8 mouse cellular contexts compared by ENCODE assay signal in the genomic region with DNA sequence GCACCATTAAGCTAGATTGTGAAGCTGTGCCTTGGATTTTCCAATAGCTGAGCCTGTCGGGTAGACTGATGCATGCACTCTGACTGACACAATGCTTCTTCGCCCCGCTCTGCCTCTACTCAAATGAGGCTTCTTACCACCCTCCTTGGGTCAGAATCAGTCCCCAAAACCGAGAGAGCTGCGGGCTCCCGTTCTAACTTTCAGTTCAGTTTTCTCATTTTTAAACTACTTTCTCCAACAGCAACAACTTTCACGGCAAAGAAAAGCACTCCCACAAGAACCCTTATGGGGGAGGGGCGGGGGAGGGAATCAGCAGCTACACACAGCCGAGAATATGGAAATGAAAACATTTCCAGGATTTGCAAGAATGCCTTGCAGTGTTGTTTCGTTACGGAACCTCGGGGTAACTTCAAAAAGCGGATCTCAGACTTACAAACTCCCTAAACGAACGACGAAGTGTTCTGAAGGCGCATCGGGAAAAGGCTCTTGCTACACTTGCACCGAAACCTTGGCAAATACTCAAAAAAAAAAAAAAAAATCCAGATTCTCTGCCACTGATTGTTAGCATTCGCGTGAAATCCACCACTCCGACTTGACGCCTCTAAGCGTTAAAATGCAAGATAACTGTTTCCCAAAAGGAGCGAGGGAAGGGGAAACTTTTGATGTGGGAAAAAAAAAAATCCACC. TPM values are rescaled to one million over a fixed set of nuclear protein-coding genes. Genes with fewer than 3 reads are reported as not detected.
DNase-seq lines count a peak whose midpoint lies in the region; ATAC-seq lines count a peak whose summit lies in the region.

No protein-coding gene starts in this region.

- H3K27ac ChIP-seq in forebrain, embryonic 11.5 days (ENCODE audit: low read depth, low read length): peak overlapping the region; percentile 99
- peak overlapping the region; percentile 99 for H3K27ac ChIP-seq in hindbrain, embryonic 16.5 days (ENCODE audit: low read depth, low read length)
- H3K27ac ChIP-seq in liver, embryonic 13.5 days: peak overlapping the region; percentile 98

- no peaks in the 10 kb centered on the region; the same call in 1 of the 2 replicates for H3K36me3 ChIP-seq in forebrain, embryonic 11.5 days (ENCODE audit: control insufficient read depth, insufficient read depth, low read length)
- H3K36me3 ChIP-seq in hindbrain, embryonic 16.5 days (ENCODE audit: control insufficient read depth, insufficient read depth, low read length): no peaks in the 10 kb centered on the region; the same call in 1 of the 2 replicates
- H3K36me3 ChIP-seq in liver, embryonic 13.5 days: peaks cover 31% of the 10 kb centered on the region

- peaks cover 11% of the 10 kb centered on the region for H3K4me1 ChIP-seq in forebrain, embryonic 11.5 days (replicated peaks; ENCODE audit: control insufficient read depth, insufficient read depth, low read length)
- peaks cover 18% of the 10 kb centered on the region for H3K4me1 ChIP-seq in hindbrain, embryonic 16.5 days (ENCODE audit: control insufficient read depth, insufficient read depth, low read depth, low read length)
- H3K4me1 ChIP-seq in liver, embryonic 13.5 days (replicated peaks): peaks cover 60% of the 10 kb centered on the region

- H3K27me3 ChIP-seq in forebrain, embryonic 11.5 days (ENCODE audit: control insufficient read depth, insufficient read depth, low read length): no peaks in the 10 kb centered on the region
- H3K27me3 ChIP-seq in hindbrain, embryonic 16.5 days (replicated peaks; ENCODE audit: control insufficient read depth, insufficient read depth, low read length): no peaks in the 10 kb centered on the region
- no peaks in the 10 kb centered on the region for H3K27me3 ChIP-seq in liver, embryonic 13.5 days

- ATAC-seq in forebrain, embryonic 11.5 days (replicated peaks; ENCODE audit: low FRiP score): no peak
- no peak for ATAC-seq in hindbrain, embryonic 16.5 days
- no peak for ATAC-seq in liver, embryonic 13.5 days (ENCODE audit: low read depth)

- peak overlapping the region; percentile 70 for H3K4me2 ChIP-seq in forebrain, embryonic 11.5 days (ENCODE audit: low read depth, low read length, severe bottlenecking)
- H3K4me2 ChIP-seq in hindbrain, embryonic 16.5 days (ENCODE audit: low read length): peak overlapping the region; percentile 88
- H3K4me2 ChIP-seq in liver, embryonic 13.5 days: peak overlapping the region; percentile 82

- H3K9me3 ChIP-seq in forebrain, embryonic 11.5 days (ENCODE audit: control insufficient read depth, low read length): no peaks in the 10 kb centered on the region
- no peaks in the 10 kb centered on the region for H3K9me3 ChIP-seq in hindbrain, embryonic 16.5 days (ENCODE audit: control insufficient read depth, low read length)
- H3K9me3 ChIP-seq in liver, embryonic 13.5 days (replicated peaks): no peaks in the 10 kb centered on the region

- under 1% methylated on average over 25 of the region's 25 CpGs for WGBS in forebrain, embryonic 11.5 days
- under 1% methylated on average over 25 of the region's 25 CpGs for WGBS in hindbrain, embryonic 16.5 days
- under 1% methylated on average over 25 of the region's 25 CpGs for WGBS in liver, embryonic 13.5 days (ENCODE audit: insufficient replicate concordance)

- H3K9ac ChIP-seq in forebrain, embryonic 11.5 days (ENCODE audit: low read length): peak overlapping the region; percentile 99
- H3K9ac ChIP-seq in hindbrain, embryonic 16.5 days (ENCODE audit: low read depth, low read length): peak overlapping the region; percentile 91
- H3K9ac ChIP-seq in liver, embryonic 13.5 days: peak overlapping the region; percentile 100

- peak overlapping the region; percentile 95 for H3K4me3 ChIP-seq in forebrain, embryonic 11.5 days (ENCODE audit: low read depth, low read length)
- H3K4me3 ChIP-seq in hindbrain, embryonic 16.5 days (ENCODE audit: low read length): peak overlapping the region; percentile 86
- H3K4me3 ChIP-seq in liver, embryonic 13.5 days (replicated peaks): peak overlapping the region; percentile 99

- DNase-seq in layer of hippocampus, postnatal 14 days (ENCODE audit: low spot score in 2 of 2): peak; percentile 14 to 16
- no peak for DNase-seq in layer of hippocampus, postnatal 36 days
- DNase-seq in adrenal gland, postnatal 10 days: peak; percentile 55
- DNase-seq in forebrain, embryonic 11.5 days (ENCODE audit: low spot score): peak; percentile 58
- no peak for DNase-seq in liver, embryonic 13.5 days
- peak; percentile 57 for DNase-seq in neural tube, embryonic 10.5 days (ENCODE audit: extremely low spot score, low spot score)
- no peak for DNase-seq in frontal cortex, postnatal 14 days (ENCODE audit: low spot score in 2 of 2)

RNA-seq across cellular contexts. Expression of gene Dek, which starts 1.0 kb away (rescaled TPM):
- 10 to 100 TPM; 44.3 to 48.5 TPM for total RNA-seq in layer of hippocampus, postnatal 14 days (2021)
- 10 to 100 TPM; 45.2 to 48.0 TPM for total RNA-seq in layer of hippocampus, postnatal 36 days (2021)
- 10 to 100 TPM; 74.0 to 84.1 TPM for total RNA-seq in adrenal gland, postnatal 10 days (2021)
- polyA plus RNA-seq in forebrain, embryonic 11.5 days (2014; fragmentation: Nextera tagmentation; extraction: Ambion mirVana): 434 and 453 TPM in 2 replicates
- polyA plus RNA-seq in hindbrain, embryonic 16.5 days (2015; fragmentation: Nextera tagmentation; extraction: Ambion mirVana): 99.1 and 101 TPM in 2 replicates
- polyA plus RNA-seq in liver, embryonic 13.5 days (2015; fragmentation: Nextera tagmentation; extraction: Ambion mirVana): 493 and 566 TPM in 2 replicates

RNA-seq across cellular contexts. Expression of gene Rnf144b, which starts 17.5 kb away (rescaled TPM):
- total RNA-seq in layer of hippocampus, postnatal 14 days (2021): 10 to 100 TPM; 10.5 to 12.7 TPM
- total RNA-seq in layer of hippocampus, postnatal 36 days (2021): 10 to 100 TPM; 10.6 to 11.0 TPM
- 10 to 100 TPM; 10.1 to 13.7 TPM for total RNA-seq in adrenal gland, postnatal 10 days (2021)
- polyA plus RNA-seq in forebrain, embryonic 11.5 days (2014; fragmentation: Nextera tagmentation; extraction: Ambion mirVana): 0.73 and 0.80 TPM in 2 replicates
- polyA plus RNA-seq in hindbrain, embryonic 16.5 days (2015; fragmentation: Nextera tagmentation; extraction: Ambion mirVana): 0.81 and 1.1 TPM in 2 replicates
- polyA plus RNA-seq in liver, embryonic 13.5 days (2015; fragmentation: Nextera tagmentation; extraction: Ambion mirVana): 0.93 and 0.98 TPM in 2 replicates

Comparison
In these comparisons a context has a peak if more than half of its experiments do, and no peak if none do; other contexts are left out.
1. DNase-seq: peak in layer of hippocampus, postnatal 14 days (2 of 2), adrenal gland, postnatal 10 days (single experiment), forebrain, embryonic 11.5 days (single experiment) and neural tube, embryonic 10.5 days (single experiment); none in layer of hippocampus, postnatal 36 days (0 of 2), liver, embryonic 13.5 days (single experiment) and frontal cortex, postnatal 14 days (0 of 2).
2. Peak in every context shown above with its lines, with median percentiles within 50 percentile points of each other: H3K27ac ChIP-seq, H3K4me2 ChIP-seq, H3K4me3 ChIP-seq and H3K9ac ChIP-seq.